Mouse (Mus musculus): ENCODE results near the gene Trim9. TPM values are rescaled to one million over a fixed set of nuclear protein-coding genes. Genes with fewer than 3 reads are reported as not detected.

Gene Trim9
- polyA plus RNA-seq, 1 experiment: not detected

DNA sequence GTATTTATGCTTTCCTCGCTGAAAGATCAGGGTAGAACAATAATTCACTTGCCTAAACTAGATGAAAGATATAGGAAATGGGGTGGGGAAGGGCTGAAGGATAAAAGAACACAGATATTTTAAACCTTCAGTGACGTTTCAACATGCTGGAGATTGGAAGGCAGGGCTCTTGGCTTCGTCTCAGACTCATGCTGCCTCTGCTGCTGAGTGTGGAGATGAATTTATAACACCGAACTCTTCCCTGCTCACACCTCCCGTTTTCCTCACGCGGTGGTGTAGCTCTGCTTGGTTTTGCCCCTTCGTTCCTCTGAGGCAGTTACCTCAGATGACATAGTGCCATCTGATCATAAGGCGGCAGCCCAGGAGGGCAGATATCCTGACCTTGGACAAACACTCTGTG lies 21.4 kb upstream of the Trim9 start:
- Histone ChIP-seq H3ac (ENCODE audit: control insufficient read depth, insufficient read length, low read depth) (no peak overlapping the region), H3K79me2 (ENCODE audit: control insufficient read depth, insufficient read depth) (no peaks in the 10 kb centered on the region), H3K27me3 (ENCODE audit: control insufficient read depth, insufficient read depth, insufficient read length) (peaks cover 8% of the 10 kb centered on the region), H3K79me3 (ENCODE audit: low read depth) (no peaks in the 10 kb centered on the region), H3K36me3 (ENCODE audit: control insufficient read depth, insufficient read depth) (no peaks in the 10 kb centered on the region), H3K4me3 (ENCODE audit: insufficient read depth, poor library complexity, severe bottlenecking) (no peak overlapping the region)
- no peak for TF ChIP-seq CTCF (IDR thresholded peaks at IDR 0.05; ENCODE audit: control insufficient read depth, insufficient read depth, insufficient read length)
- TF ChIP-seq MYOG (IDR thresholded peaks at IDR 0.05; ENCODE audit: control insufficient read depth, extremely low read depth, insufficient read length): no peak
- no peak for TF ChIP-seq MYOD1 (IDR thresholded peaks at IDR 0.05; ENCODE audit: control insufficient read depth, insufficient read length, low read depth)
- TF ChIP-seq USF1 (IDR thresholded peaks at IDR 0.05; ENCODE audit: low read depth): no peak
- no peak for TF ChIP-seq MAX (IDR thresholded peaks at IDR 0.05)

DNA sequence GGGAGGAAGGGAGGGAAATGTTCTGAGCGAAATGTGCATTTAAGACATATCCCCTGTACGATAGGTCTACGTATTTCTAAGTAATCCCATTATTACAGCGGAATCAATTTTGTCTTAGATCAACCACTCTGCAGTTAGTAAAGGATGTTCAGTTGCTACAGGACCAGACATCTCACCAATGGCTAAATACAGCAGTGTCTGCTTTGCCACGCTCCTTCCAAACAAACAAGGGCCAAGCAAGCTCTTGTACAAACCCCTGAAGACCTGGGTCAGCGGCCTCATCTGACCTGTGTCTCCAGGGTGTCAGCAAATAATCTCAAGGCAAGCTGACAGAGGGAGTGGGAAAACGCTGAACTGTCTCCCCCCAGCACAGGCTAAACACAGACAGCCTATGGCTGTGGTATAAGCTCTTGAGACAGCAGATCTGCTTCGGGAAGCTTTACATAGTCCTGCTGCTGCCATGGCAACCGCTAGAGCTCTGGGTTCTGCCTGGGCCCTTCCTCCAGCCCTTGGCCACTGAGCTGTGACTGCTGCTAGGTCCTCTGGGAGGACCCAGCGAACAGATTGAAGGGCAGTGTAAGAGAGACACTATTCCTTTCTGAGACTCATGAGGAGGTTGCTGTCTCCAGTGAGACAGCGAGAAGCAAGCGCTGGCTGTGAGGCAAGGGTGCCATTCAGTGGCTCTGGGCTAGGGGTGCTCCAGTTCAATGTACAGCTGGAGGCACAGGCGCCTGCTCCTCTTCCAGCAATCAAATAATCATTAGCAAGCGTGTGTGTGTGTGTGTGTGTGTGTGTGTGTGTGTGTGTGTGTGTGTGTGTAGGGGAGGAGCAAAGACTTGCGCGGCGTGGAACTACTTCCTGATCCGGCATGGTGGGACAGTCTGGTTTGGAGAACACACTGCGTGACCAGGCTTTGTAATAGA lies 20.2 kb upstream of the Trim9 start:
- no peak for TF ChIP-seq USF1 (IDR thresholded peaks at IDR 0.05; ENCODE audit: low read depth)
- no peak for TF ChIP-seq MYOG (IDR thresholded peaks at IDR 0.05; ENCODE audit: control insufficient read depth, extremely low read depth, insufficient read length)
- TF ChIP-seq MYOD1 (IDR thresholded peaks at IDR 0.05; ENCODE audit: control insufficient read depth, insufficient read length, low read depth): no peak
- TF ChIP-seq MAX (IDR thresholded peaks at IDR 0.05): no peak

DNA sequence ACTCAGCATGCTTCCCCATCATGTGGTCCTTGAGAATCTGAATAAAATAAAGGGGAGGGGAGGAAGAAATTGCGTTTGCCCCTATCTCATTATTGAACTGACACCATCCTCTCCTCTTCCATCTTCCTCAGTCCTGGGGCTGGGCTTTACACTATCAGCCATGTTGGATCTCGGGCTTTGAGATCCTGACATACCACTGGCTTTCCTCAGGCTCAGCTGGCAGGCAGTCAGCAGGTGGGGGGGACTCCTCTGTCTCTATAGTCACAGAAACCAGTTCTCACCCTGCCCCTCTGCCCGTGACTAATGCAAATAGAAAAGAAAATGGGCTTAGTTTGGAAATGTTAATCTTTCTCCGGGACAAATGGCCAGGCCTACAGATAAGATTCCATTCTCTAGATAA lies 15.6 kb upstream of the Trim9 start:
- Histone ChIP-seq H3K4me3 (ENCODE audit: insufficient read depth, poor library complexity, severe bottlenecking) (no peak overlapping the region), H3K79me3 (ENCODE audit: low read depth) (no peaks in the 10 kb centered on the region), H3K79me2 (ENCODE audit: control insufficient read depth, insufficient read depth) (no peaks in the 10 kb centered on the region), H3K36me3 (ENCODE audit: control insufficient read depth, insufficient read depth) (no peaks in the 10 kb centered on the region), H3ac (ENCODE audit: control insufficient read depth, insufficient read length, low read depth) (no peak overlapping the region), H3K27me3 (ENCODE audit: control insufficient read depth, insufficient read depth, insufficient read length) (peaks cover 7% of the 10 kb centered on the region)
- TF ChIP-seq MAX (IDR thresholded peaks at IDR 0.05) (no peak), CTCF (IDR thresholded peaks at IDR 0.05; ENCODE audit: control insufficient read depth, insufficient read depth, insufficient read length) (no peak), MYOD1 (IDR thresholded peaks at IDR 0.05; ENCODE audit: control insufficient read depth, insufficient read length, low read depth) (no peak), FOSL1 (IDR thresholded peaks at IDR 0.05; ENCODE audit: insufficient read depth, low read length, poor library complexity, severe bottlenecking) (no peak), CEBPB (IDR thresholded peaks at IDR 0.05; ENCODE audit: low read depth) (no peak), MYOG (IDR thresholded peaks at IDR 0.05; ENCODE audit: control insufficient read depth, extremely low read depth, insufficient read length) (no peak), USF1 (IDR thresholded peaks at IDR 0.05; ENCODE audit: low read depth) (no peak)

More for the DNA sequence above, 20.2 kb upstream of the Trim9 start:
- H3K79me2 ChIP-seq (ENCODE audit: control insufficient read depth, insufficient read depth): no peaks in the 10 kb centered on the region
- H3K79me3 ChIP-seq (ENCODE audit: low read depth): no peaks in the 10 kb centered on the region
- no peak overlapping the region for H3ac ChIP-seq (ENCODE audit: control insufficient read depth, insufficient read length, low read depth)
- peaks cover 8% of the 10 kb centered on the region for H3K27me3 ChIP-seq (ENCODE audit: control insufficient read depth, insufficient read depth, insufficient read length)
- H3K4me3 ChIP-seq (ENCODE audit: insufficient read depth, poor library complexity, severe bottlenecking): no peak overlapping the region
- H3K36me3 ChIP-seq (ENCODE audit: control insufficient read depth, insufficient read depth): no peaks in the 10 kb centered on the region

DNA sequence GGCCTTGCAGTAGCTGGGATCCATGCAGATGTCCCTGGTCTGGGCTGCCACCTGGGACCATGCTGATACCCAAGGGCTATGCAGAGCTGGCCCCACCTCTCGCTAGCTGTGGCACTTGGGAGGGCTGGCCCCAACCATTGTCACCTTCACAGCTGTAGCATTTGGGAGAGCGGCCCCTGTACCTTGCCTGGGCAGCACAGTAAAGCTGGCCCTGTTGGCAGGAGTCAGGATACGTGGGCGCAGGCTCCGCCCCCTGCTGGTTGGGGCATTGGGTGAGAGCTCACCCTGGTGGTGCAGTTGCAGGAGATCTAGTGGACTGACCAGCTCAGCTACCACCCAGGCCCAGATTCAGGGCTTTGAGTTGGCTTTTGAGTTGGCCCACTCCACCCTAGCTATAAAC lies 12.9 kb upstream of the Trim9 start:
- no peak for TF ChIP-seq FOSL1 (IDR thresholded peaks at IDR 0.05; ENCODE audit: insufficient read depth, low read length, poor library complexity, severe bottlenecking)
- TF ChIP-seq USF1 (IDR thresholded peaks at IDR 0.05; ENCODE audit: low read depth): no peak
- no peak for TF ChIP-seq MAX (IDR thresholded peaks at IDR 0.05)
- no peak for TF ChIP-seq MYOD1 (IDR thresholded peaks at IDR 0.05; ENCODE audit: control insufficient read depth, insufficient read length, low read depth)
- TF ChIP-seq CTCF (IDR thresholded peaks at IDR 0.05; ENCODE audit: control insufficient read depth, insufficient read depth, insufficient read length): no peak
- no peak for TF ChIP-seq MYOG (IDR thresholded peaks at IDR 0.05; ENCODE audit: control insufficient read depth, extremely low read depth, insufficient read length)
- no peaks in the 10 kb centered on the region for H3K79me2 ChIP-seq (ENCODE audit: control insufficient read depth, insufficient read depth)
- H3K27me3 ChIP-seq (ENCODE audit: control insufficient read depth, insufficient read depth, insufficient read length): peaks cover 13% of the 10 kb centered on the region
- no peaks in the 10 kb centered on the region for H3K36me3 ChIP-seq (ENCODE audit: control insufficient read depth, insufficient read depth)
- no peak overlapping the region for H3K4me3 ChIP-seq (ENCODE audit: insufficient read depth, poor library complexity, severe bottlenecking)
- H3ac ChIP-seq (ENCODE audit: control insufficient read depth, insufficient read length, low read depth): no peak overlapping the region
- H3K79me3 ChIP-seq (ENCODE audit: low read depth): no peaks in the 10 kb centered on the region

DNA sequence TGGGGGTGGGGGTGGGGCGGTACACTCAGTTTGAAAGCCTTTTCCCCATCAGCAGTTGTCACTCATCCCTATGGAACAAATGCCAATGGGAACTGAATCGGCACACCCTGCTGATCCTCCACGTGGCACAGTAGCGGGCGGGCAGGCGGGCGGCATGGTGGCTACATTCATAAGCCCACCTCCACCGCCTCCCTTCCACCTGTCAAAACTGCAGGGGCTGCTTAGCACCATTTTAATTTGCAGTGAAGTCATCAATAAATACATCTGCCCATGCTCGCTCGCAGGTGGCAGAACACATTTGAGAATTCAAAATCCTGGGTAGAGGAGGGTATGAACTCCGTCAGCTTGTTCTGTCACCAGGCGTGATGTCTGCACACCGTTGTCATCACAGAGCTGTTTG lies 12.0 kb upstream of the Trim9 start:
- Histone ChIP-seq H3K79me2 (ENCODE audit: control insufficient read depth, insufficient read depth) (no peaks in the 10 kb centered on the region), H3K79me3 (ENCODE audit: low read depth) (no peaks in the 10 kb centered on the region), H3ac (ENCODE audit: control insufficient read depth, insufficient read length, low read depth) (no peak overlapping the region), H3K36me3 (ENCODE audit: control insufficient read depth, insufficient read depth) (no peaks in the 10 kb centered on the region), H3K27me3 (ENCODE audit: control insufficient read depth, insufficient read depth, insufficient read length) (peaks cover 16% of the 10 kb centered on the region), H3K4me3 (ENCODE audit: insufficient read depth, poor library complexity, severe bottlenecking) (no peak overlapping the region)
- TF ChIP-seq CTCF (IDR thresholded peaks at IDR 0.05; ENCODE audit: control insufficient read depth, insufficient read depth, insufficient read length) (no peak), MAX (IDR thresholded peaks at IDR 0.05) (no peak), CEBPB (IDR thresholded peaks at IDR 0.05; ENCODE audit: low read depth) (no peak), FOSL1 (IDR thresholded peaks at IDR 0.05; ENCODE audit: insufficient read depth, low read length, poor library complexity, severe bottlenecking) (no peak), MYOG (IDR thresholded peaks at IDR 0.05; ENCODE audit: control insufficient read depth, extremely low read depth, insufficient read length) (no peak)

DNA sequence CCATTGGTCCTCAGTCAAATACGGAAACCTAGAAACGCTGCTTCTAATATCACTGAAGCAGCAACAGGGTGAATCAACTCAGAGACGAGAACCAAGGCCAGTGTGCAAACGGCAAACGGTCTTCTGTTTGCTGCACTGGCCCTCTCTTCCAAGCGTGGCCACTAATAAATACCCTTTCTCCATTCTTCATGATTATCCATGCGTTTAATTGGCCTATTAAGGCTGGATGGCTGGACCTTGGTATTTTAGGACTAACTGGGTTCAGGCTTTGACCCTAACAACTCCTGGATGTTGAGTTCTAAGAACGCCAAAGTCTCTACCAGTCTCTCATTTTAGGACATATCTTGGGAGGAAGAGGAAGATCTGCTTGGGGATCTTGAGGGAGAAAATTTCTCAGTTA lies 7.5 kb upstream of the Trim9 start:
- no peak for TF ChIP-seq MYOG (IDR thresholded peaks at IDR 0.05; ENCODE audit: control insufficient read depth, extremely low read depth, insufficient read length)
- no peak for TF ChIP-seq CTCF (IDR thresholded peaks at IDR 0.05; ENCODE audit: control insufficient read depth, insufficient read depth, insufficient read length)
- TF ChIP-seq MYOD1 (IDR thresholded peaks at IDR 0.05; ENCODE audit: control insufficient read depth, insufficient read length, low read depth): no peak
- TF ChIP-seq MAX (IDR thresholded peaks at IDR 0.05): no peak
- TF ChIP-seq CEBPB (IDR thresholded peaks at IDR 0.05; ENCODE audit: low read depth): no peak
- no peak for TF ChIP-seq USF1 (IDR thresholded peaks at IDR 0.05; ENCODE audit: low read depth)
- no peak for TF ChIP-seq FOSL1 (IDR thresholded peaks at IDR 0.05; ENCODE audit: insufficient read depth, low read length, poor library complexity, severe bottlenecking)
- no peaks in the 10 kb centered on the region for H3K79me3 ChIP-seq (ENCODE audit: low read depth)
- H3K27me3 ChIP-seq (ENCODE audit: control insufficient read depth, insufficient read depth, insufficient read length): peaks cover 20% of the 10 kb centered on the region
- no peaks in the 10 kb centered on the region for H3K36me3 ChIP-seq (ENCODE audit: control insufficient read depth, insufficient read depth)
- no peaks in the 10 kb centered on the region for H3K79me2 ChIP-seq (ENCODE audit: control insufficient read depth, insufficient read depth)
- no peak overlapping the region for H3K4me3 ChIP-seq (ENCODE audit: insufficient read depth, poor library complexity, severe bottlenecking)
- H3ac ChIP-seq (ENCODE audit: control insufficient read depth, insufficient read length, low read depth): no peak overlapping the region
